Mouse (Mus musculus) frontal cortex, adult 2 months (tissue): Measurements from ENCODE around the gene Mns1. TPM values are rescaled to one million over a fixed set of nuclear protein-coding genes. Genes with fewer than 3 reads are reported as not detected.
A peak's percentile ranks its signal among the peaks of the same experiment; 100 is the strongest.

Source experiments
- DNase-seq, 2 experiments: peaks; one replicate each; pipeline ENCODE4 v3.0.0; 2022; ENCODE audit warnings: low spot score in 1 of 2; ENCODE audit errors: extremely low spot score in 1 of 2
- polyA plus RNA-seq: library from polyadenylated mRNA; depleted of rRNA; stranded (reverse); fragments of >200 nt; gene quantifications from 2 replicates; pipeline ENCODE4 v1.2.3, GENCODE M21; 2012; rRNA removed

Mns1 gene
- polyA plus RNA-seq, 1 experiment, result 2.5 TPM

GRCm38 (mm10) chr9:72467551-72468407 is 30.0 kb downstream of the Mns1 start:
- DNase-seq, result peak in 1 of 2 experiments; percentile 36

GRCm38 (mm10) chr9:72468616-72469015 is 30.8 kb downstream of the Mns1 start:
- DNase-seq, result no peak

GRCm38 (mm10) chr9:72469851-72470250 is 32.0 kb downstream of the Mns1 start:
- DNase-seq, result no peak

GRCm38 (mm10) chr9:72475511-72475910 is 37.7 kb downstream of the Mns1 start:
- DNase-seq, result peak in 1 of 2 experiments; percentile 62

- no peak for DNase-seq
Observed at GRCm38 (mm10) chr9:72477306-72477705, 39.5 kb downstream of the Mns1 start.

DNA sequence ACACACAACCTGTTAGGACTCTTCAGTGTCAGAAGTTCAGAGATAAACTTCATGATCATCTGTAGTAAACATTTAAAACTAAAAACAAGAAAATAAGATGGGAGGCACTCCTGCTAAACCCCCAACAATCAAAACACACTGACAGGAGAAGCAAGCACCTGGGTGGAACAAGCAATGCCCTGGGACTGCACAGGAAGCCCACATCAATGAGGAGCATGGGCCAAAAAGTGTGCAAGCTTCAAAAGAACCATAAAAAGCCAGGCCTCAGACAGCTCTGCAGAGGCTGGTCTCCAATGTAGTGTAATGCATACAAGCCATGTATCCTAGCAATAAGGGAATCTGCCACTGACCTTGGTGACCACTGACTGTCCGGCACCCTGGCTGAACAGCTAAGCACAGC is 41.5 kb downstream of the Mns1 start:
- DNase-seq, result no peak

GRCm38 (mm10) chr9:72488523-72488922 is 50.7 kb downstream of the Mns1 start:
- DNase-seq, result no peak

DNA sequence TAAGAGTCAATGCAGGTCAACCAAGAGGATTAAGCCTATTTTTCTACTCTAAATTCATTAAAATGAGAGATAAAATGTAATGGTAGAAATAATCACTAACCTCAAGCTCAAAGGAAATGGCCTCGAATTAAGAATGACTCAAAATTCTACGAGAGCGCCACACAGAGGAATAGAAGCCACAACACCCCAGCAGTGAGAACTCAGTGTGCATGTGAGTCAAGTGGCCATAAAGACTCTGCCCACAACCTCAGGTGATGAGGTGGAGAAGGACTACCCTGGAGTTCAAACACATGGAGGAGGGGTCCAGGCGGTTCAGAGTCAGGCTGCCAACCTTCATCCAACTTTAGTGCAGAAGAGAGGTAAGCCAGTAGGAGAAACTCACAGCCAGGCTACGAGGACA is 51.3 kb downstream of the Mns1 start:
- no peak for DNase-seq

GRCm38 (mm10) chr9:72491559-72492193 is 53.9 kb downstream of the Mns1 start:
- DNase-seq, result peak; percentile 85 to 89

DNA sequence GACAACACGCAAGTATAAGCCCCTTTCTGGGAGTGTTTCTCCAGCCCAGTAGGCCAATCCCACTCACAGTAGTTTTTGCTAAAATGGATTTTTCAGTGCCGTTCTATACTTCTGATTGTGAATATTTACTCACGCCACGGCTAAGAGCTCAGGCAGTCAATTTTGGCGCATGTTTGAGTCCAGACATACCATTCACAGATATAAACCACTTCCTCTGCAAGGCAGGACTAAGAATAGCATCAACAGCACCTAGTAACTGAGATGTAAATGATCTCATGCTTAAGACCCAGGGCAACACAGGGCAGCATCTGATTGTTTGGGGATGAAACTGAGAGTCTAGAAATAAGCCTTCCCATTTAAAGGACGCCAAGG is 54.4 kb downstream of the Mns1 start, which contains the start of gene Tex9:
Gene Tex9, minus strand, starts transcription at position 19 of the 372 bp plus-strand sequence.
- peak in 1 of 2 experiments; percentile 6 for DNase-seq

GRCm38 (mm10) chr9:72493465-72493864 is 55.7 kb downstream of the Mns1 start:
- no peak for DNase-seq

GRCm38 (mm10) chr9:72493984-72494685 is 56.3 kb downstream of the Mns1 start:
- DNase-seq, result no peak

GRCm38 (mm10) chr9:72496691-72497090 is 58.9 kb downstream of the Mns1 start:
- DNase-seq, result no peak

DNA sequence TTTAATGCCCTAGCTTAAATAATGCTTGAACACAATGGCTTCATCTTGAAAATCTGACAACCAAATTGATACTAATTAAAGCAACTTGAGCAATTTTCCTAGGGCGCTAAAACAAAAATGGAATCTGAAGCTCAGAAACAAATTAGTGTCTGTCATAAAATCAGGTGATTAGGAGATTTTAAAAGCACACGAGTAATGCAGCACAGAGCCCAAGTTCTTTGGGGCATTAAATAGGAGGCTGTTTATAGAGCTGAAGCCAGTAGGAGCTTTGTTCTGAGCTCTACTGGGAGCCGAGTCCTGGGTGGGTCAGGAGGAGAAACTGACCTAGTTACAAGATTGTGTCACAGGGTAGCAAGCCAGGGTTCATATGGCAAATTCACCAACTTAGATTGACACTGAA is 59.4 kb downstream of the Mns1 start:
- DNase-seq, result no peak

Other genes starting within 250 kb of the Mns1 start
- gene Zfp280d, start 163.2 kb upstream of the Mns1 start, polyA plus RNA-seq, result 53.9 and 65.6 TPM in 2 replicates
- gene Tex9, start 54.2 kb downstream of the Mns1 start, polyA plus RNA-seq, result 20.3 and 24.5 TPM in 2 replicates
- gene Rfx7, start 94.2 kb downstream of the Mns1 start, polyA plus RNA-seq, result 19.9 and 21.2 TPM in 2 replicates
- 231 and 248 TPM in 2 replicates for gene Nedd4, start 224.3 kb downstream of the Mns1 start, polyA plus RNA-seq